Mouse (Mus musculus): ENCODE measurements around the gene Rbpj.

GRCm38 (mm10) chr5:53524162-53524561, 58.2 kb downstream of the Rbpj start:
- no peak for TF ChIP-seq GATA1 (IDR thresholded peaks at IDR 0.05; ENCODE audit: borderline replicate concordance, low read length)
- TF ChIP-seq FLI1 (IDR thresholded peaks at IDR 0.05; ENCODE audit: low read length): no peak

Measured in megakaryocyte, embryonic 14.5 days (primary cell).